Comparison of ENCODE assay signal across 24 mouse cellular contexts in the genomic region with DNA sequence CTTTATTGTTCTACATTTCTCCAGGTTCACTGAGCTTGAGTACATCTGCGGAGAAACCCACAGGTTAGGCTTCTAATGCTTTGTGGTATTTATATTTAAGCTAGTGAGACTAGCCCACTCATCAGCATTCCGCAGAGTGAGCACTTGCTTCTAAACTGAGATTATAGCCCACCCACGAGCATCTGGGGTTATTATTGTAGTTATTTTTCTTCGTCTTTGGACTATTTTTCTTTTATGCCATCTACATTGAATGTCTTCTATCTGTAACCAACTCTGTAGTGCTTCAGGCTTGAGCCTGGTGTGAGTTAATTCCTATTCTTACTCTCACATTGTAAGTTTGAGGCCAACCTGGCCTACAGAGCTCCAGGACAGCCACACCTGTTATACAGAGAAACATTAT.
A peak's percentile ranks its signal among the peaks of the same experiment; 100 is the strongest.
DNase-seq lines count a peak whose midpoint lies in the region; ATAC-seq lines count a peak whose summit lies in the region.
"Had no signal": no experiment of that assay in that cellular context is flagged by ENCODE, and none has a peak within 500 bp of the region (broad histone marks: within the 10 kb centered on the region; RNA-seq: fewer than 3 reads in every experiment).

No protein-coding gene starts in this region.

- H3K36me3 ChIP-seq in heart, embryonic 11.5 days (ENCODE audit: control insufficient read depth, insufficient read depth, low read length): no peaks in the 10 kb centered on the region
- H3K36me3 ChIP-seq: forebrain, embryonic 10.5 days; heart, embryonic 13.5 days had no signal

- H3K27ac ChIP-seq in heart, embryonic 11.5 days (ENCODE audit: low read depth, low read length): no peak overlapping the region
- H3K27ac ChIP-seq: forebrain, embryonic 10.5 days; forebrain, embryonic 13.5 days; gastrocnemius, adult 2 months; heart, embryonic 13.5 days; hindbrain, embryonic 14.5 days; hindbrain, postnatal 0 days had no signal

- no peaks in the 10 kb centered on the region for H3K27me3 ChIP-seq in heart, embryonic 11.5 days (ENCODE audit: control insufficient read depth, insufficient read depth, low read length)
- H3K27me3 ChIP-seq: forebrain, embryonic 13.5 days; heart, embryonic 13.5 days had no signal

- DNase-seq in frontal cortex, postnatal 25 days (ENCODE audit: low spot score in 2 of 2): no peak
- peak; percentile 22 to 24 for DNase-seq in left cerebral cortex, adult 9 months (ENCODE audit: low spot score in 2 of 2)
- DNase-seq in left cerebral cortex, postnatal 4 days: no peak
- peak; percentile 17 to 47 for DNase-seq in right cerebral cortex, adult 2 months (ENCODE audit: low spot score in 2 of 2)
- DNase-seq in right cerebral cortex, postnatal 10 days (ENCODE audit: low spot score in 2 of 2): no peak
- DNase-seq: adrenal gland, adult 8-10 months; adrenal gland, postnatal 25 days; cerebellum, adult 18-20 months; cerebellum, adult 9-10 months; cerebellum, postnatal 14 days; gastrocnemius, adult 2 months; gastrocnemius, postnatal 25 days; heart, adult 18-20 months; heart, postnatal 14 days; heart, postnatal 4 days had no signal

- no peaks in the 10 kb centered on the region for H3K9me3 ChIP-seq in heart, embryonic 11.5 days (replicated peaks; ENCODE audit: control insufficient read depth, low read length)
- H3K9me3 ChIP-seq: forebrain, embryonic 10.5 days; forebrain, embryonic 13.5 days; heart, embryonic 13.5 days had no signal

- H3K9ac ChIP-seq in heart, embryonic 11.5 days (ENCODE audit: low read depth, low read length): no peak overlapping the region
- H3K9ac ChIP-seq: forebrain, embryonic 13.5 days; heart, embryonic 13.5 days; hindbrain, embryonic 14.5 days had no signal

- peak; percentile 76 for ATAC-seq in frontal cortex, adult (ENCODE audit: low TSS enrichment)
- no peak for ATAC-seq in heart, embryonic 11.5 days (replicated peaks; ENCODE audit: insufficient number of reproducible peaks, low FRiP score, low TSS enrichment)
- ATAC-seq: activated CD4-positive, CD25-positive, alpha-beta regulatory T cell, adult 4 months; forebrain, embryonic 13.5 days; forebrain, embryonic 16.5 days; hindbrain, postnatal 0 days had no signal

- intact Hi-C loops in left cerebral cortex, postnatal 4 days (cut with DNase I): no loop called here

- H3K4me3 ChIP-seq in heart, embryonic 11.5 days (ENCODE audit: low read depth, low read length): no peak overlapping the region
- H3K4me3 ChIP-seq: forebrain, embryonic 10.5 days; forebrain, embryonic 13.5 days; gastrocnemius, adult 2 months; heart, embryonic 13.5 days had no signal

- no peaks in the 10 kb centered on the region for H3K4me1 ChIP-seq in heart, embryonic 11.5 days (ENCODE audit: control insufficient read depth, insufficient read depth, low read length)
- H3K4me1 ChIP-seq: forebrain, embryonic 10.5 days; forebrain, embryonic 13.5 days; heart, embryonic 13.5 days had no signal

- H3K4me2 ChIP-seq in heart, embryonic 11.5 days: no peak overlapping the region
- H3K4me2 ChIP-seq: forebrain, embryonic 13.5 days; heart, embryonic 13.5 days; hindbrain, embryonic 14.5 days had no signal

- WGBS in heart, embryonic 11.5 days (ENCODE audit: insufficient replicate concordance): 73% methylated on average over 4 of the region's 4 CpGs

Comparison
In these comparisons a context has a peak if more than half of its experiments do, and no peak if none do; other contexts are left out.
1. DNase-seq: peak in left cerebral cortex, adult 9 months (2 of 2) and right cerebral cortex, adult 2 months (2 of 2); none in frontal cortex, postnatal 25 days (0 of 2), left cerebral cortex, postnatal 4 days (single experiment) and right cerebral cortex, postnatal 10 days (0 of 2).